Mouse (Mus musculus) embryonic fibroblast, embryonic 13.5 days (primary cell): ENCODE data around the gene Nupr1.

Experiments used
- CTCF ChIP-seq: IDR thresholded peaks from 2 replicates; pipeline ENCODE4 v1.5.1; 2011; ENCODE audit warnings: mild to moderate bottlenecking, control low read depth, low read length, moderate library complexity, borderline replicate concordance; ENCODE audit not compliant: insufficient read depth
- POLR2A ChIP-seq: IDR thresholded peaks from 2 replicates; pipeline ENCODE4 v1.6.1; 2011; ENCODE audit warnings: low read depth, mild to moderate bottlenecking, control low read depth, low read length, moderate library complexity

DNA sequence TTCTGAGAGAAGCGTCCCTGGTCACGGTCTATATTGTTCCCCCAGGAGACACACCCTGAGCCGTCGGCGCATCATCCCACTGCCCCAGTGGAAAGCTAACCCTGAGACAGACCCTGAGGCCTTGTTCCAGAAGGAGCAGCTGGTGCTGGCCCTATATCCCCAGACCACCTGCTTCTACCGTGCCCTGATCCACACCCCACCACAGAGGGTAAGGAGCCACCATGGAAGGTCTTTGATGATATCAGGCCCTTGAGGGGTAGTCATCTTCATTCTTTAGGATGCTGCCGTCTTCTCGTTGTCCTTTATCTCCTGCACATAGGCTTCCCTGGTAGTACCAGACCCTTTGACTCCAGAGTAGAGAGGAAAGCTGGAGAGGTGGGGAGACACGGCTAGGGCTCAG lies 41.5 kb upstream of the Nupr1 start:
- TF ChIP-seq POLR2A = no peak
- no peak for TF ChIP-seq CTCF
